Mouse (Mus musculus): Measurements from ENCODE around the gene Adap1. TPM values are rescaled to one million over a fixed set of nuclear protein-coding genes. Genes with fewer than 3 reads are reported as not detected.

Adap1 gene
- polyA plus RNA-seq, 1 experiment, result 163 TPM

GRCm38 (mm10) chr5:139368638-139369320, 43.4 kb upstream of the Adap1 start:
- Histone ChIP-seq H3K27me3 (ENCODE audit: control insufficient read depth, insufficient read depth, low read length) (no peaks in the 10 kb centered on the region), H3K4me3 (replicated peaks; ENCODE audit: insufficient read depth, low read depth, low read length) (no peak overlapping the region), H3K27ac (ENCODE audit: insufficient read depth, low read length) (no peak overlapping the region), H3K4me1 (ENCODE audit: control insufficient read depth, insufficient read depth, low read length) (peaks cover 20% of the 10 kb centered on the region)
- 58% methylated on average over 11 of the region's 11 CpGs for WGBS
- TF ChIP-seq POLR2A (IDR thresholded peaks at IDR 0.05; ENCODE audit: borderline replicate concordance, insufficient read depth, low read length) (no peak), CTCF (IDR thresholded peaks at IDR 0.05; ENCODE audit: borderline replicate concordance, insufficient read depth, low read depth, low read length) (no peak)
- no peak for DNase-seq

GRCm38 (mm10) chr5:139367884-139368458, 42.5 kb upstream of the Adap1 start:
- H3K27me3 ChIP-seq (ENCODE audit: control insufficient read depth, insufficient read depth, low read length), result no peaks in the 10 kb centered on the region
- no peak overlapping the region for H3K27ac ChIP-seq (ENCODE audit: insufficient read depth, low read length)
- 82% methylated on average over 4 of the region's 4 CpGs for WGBS
- no peak for TF ChIP-seq POLR2A (IDR thresholded peaks at IDR 0.05; ENCODE audit: borderline replicate concordance, insufficient read depth, low read length)
- no peak for TF ChIP-seq CTCF (IDR thresholded peaks at IDR 0.05; ENCODE audit: borderline replicate concordance, insufficient read depth, low read depth, low read length)
- peaks cover 20% of the 10 kb centered on the region for H3K4me1 ChIP-seq (ENCODE audit: control insufficient read depth, insufficient read depth, low read length)
- H3K4me3 ChIP-seq (replicated peaks; ENCODE audit: insufficient read depth, low read depth, low read length), result no peak overlapping the region
- no peak for DNase-seq

- Histone ChIP-seq H3K27ac (ENCODE audit: insufficient read depth, low read length) (no peak overlapping the region), H3K4me1 (ENCODE audit: control insufficient read depth, insufficient read depth, low read length) (peaks cover 20% of the 10 kb centered on the region), H3K4me3 (replicated peaks; ENCODE audit: insufficient read depth, low read depth, low read length) (no peak overlapping the region), H3K27me3 (ENCODE audit: control insufficient read depth, insufficient read depth, low read length) (no peaks in the 10 kb centered on the region)
- DNase-seq, result no peak
- WGBS, result 68% methylated on average over 11 of the region's 11 CpGs
- TF ChIP-seq POLR2A (IDR thresholded peaks at IDR 0.05; ENCODE audit: borderline replicate concordance, insufficient read depth, low read length), result no peak
- no peak for TF ChIP-seq CTCF (IDR thresholded peaks at IDR 0.05; ENCODE audit: borderline replicate concordance, insufficient read depth, low read depth, low read length)
Measured at GRCm38 (mm10) chr5:139366484-139366883, 41.1 kb upstream of the Adap1 start.

- no peak overlapping the region for H3K27ac ChIP-seq (ENCODE audit: insufficient read depth, low read length)
- DNase-seq, result no peak
- peaks cover 20% of the 10 kb centered on the region for H3K4me1 ChIP-seq (ENCODE audit: control insufficient read depth, insufficient read depth, low read length)
- WGBS, result 88% methylated on average over 1 of the region's 1 CpGs
- no peak overlapping the region for H3K4me3 ChIP-seq (replicated peaks; ENCODE audit: insufficient read depth, low read depth, low read length)
- TF ChIP-seq CTCF (IDR thresholded peaks at IDR 0.05; ENCODE audit: borderline replicate concordance, insufficient read depth, low read depth, low read length) (no peak), POLR2A (IDR thresholded peaks at IDR 0.05; ENCODE audit: borderline replicate concordance, insufficient read depth, low read length) (no peak)
- H3K27me3 ChIP-seq (ENCODE audit: control insufficient read depth, insufficient read depth, low read length), result no peaks in the 10 kb centered on the region
Measured at GRCm38 (mm10) chr5:139365827-139366226, 40.4 kb upstream of the Adap1 start.

GRCm38 (mm10) chr5:139364911-139365571, 39.6 kb upstream of the Adap1 start:
- TF ChIP-seq CTCF (IDR thresholded peaks at IDR 0.05; ENCODE audit: borderline replicate concordance, insufficient read depth, low read depth, low read length), result no peak
- no peak for TF ChIP-seq POLR2A (IDR thresholded peaks at IDR 0.05; ENCODE audit: borderline replicate concordance, insufficient read depth, low read length)

GRCm38 (mm10) chr5:139364260-139364910, 39.0 kb upstream of the Adap1 start:
- H3K4me3 ChIP-seq (replicated peaks; ENCODE audit: insufficient read depth, low read depth, low read length), result no peak overlapping the region

More at GRCm38 (mm10) chr5:139364911-139365571, 39.6 kb upstream of the Adap1 start:
- no peak overlapping the region for H3K27ac ChIP-seq (ENCODE audit: insufficient read depth, low read length)
- peaks cover 20% of the 10 kb centered on the region for H3K4me1 ChIP-seq (ENCODE audit: control insufficient read depth, insufficient read depth, low read length)
- H3K4me3 ChIP-seq (replicated peaks; ENCODE audit: insufficient read depth, low read depth, low read length), result no peak overlapping the region
- peak in 1 of 2 experiments; percentile 31 for DNase-seq
- WGBS, result 43% methylated on average over 5 of the region's 5 CpGs
- H3K27me3 ChIP-seq (ENCODE audit: control insufficient read depth, insufficient read depth, low read length), result no peaks in the 10 kb centered on the region

GRCm38 (mm10) chr5:139363858-139364257, 38.4 kb upstream of the Adap1 start:
- 4% methylated on average over 7 of the region's 7 CpGs for WGBS
- no peak for TF ChIP-seq CTCF (IDR thresholded peaks at IDR 0.05; ENCODE audit: borderline replicate concordance, insufficient read depth, low read depth, low read length)
- TF ChIP-seq POLR2A (IDR thresholded peaks at IDR 0.05; ENCODE audit: borderline replicate concordance, insufficient read depth, low read length), result no peak
- DNase-seq, result peak in 1 of 2 experiments; percentile 49
- Histone ChIP-seq H3K27ac (ENCODE audit: insufficient read depth, low read length) (no peak overlapping the region), H3K27me3 (ENCODE audit: control insufficient read depth, insufficient read depth, low read length) (no peaks in the 10 kb centered on the region), H3K4me1 (ENCODE audit: control insufficient read depth, insufficient read depth, low read length) (peaks cover 19% of the 10 kb centered on the region), H3K4me3 (replicated peaks; ENCODE audit: insufficient read depth, low read depth, low read length) (peak overlapping the region; percentile 31)

More at GRCm38 (mm10) chr5:139364260-139364910, 39.0 kb upstream of the Adap1 start:
- no peaks in the 10 kb centered on the region for H3K27me3 ChIP-seq (ENCODE audit: control insufficient read depth, insufficient read depth, low read length)
- DNase-seq, result peak; percentile 82 to 93
- no peak for TF ChIP-seq POLR2A (IDR thresholded peaks at IDR 0.05; ENCODE audit: borderline replicate concordance, insufficient read depth, low read length)
- peak; percentile 99 for TF ChIP-seq CTCF (IDR thresholded peaks at IDR 0.05; ENCODE audit: borderline replicate concordance, insufficient read depth, low read depth, low read length)
- H3K4me1 ChIP-seq (ENCODE audit: control insufficient read depth, insufficient read depth, low read length), result peaks cover 20% of the 10 kb centered on the region
- peak overlapping the region; percentile 8; the same call in 1 of the 2 replicates for H3K27ac ChIP-seq (ENCODE audit: insufficient read depth, low read length)
- 33% methylated on average over 12 of the region's 12 CpGs for WGBS
